Mouse (Mus musculus) myocyte (in vitro differentiated cells): ENCODE measurements around the gene Unkl.

ENCODE experiments used
- CEBPB ChIP-seq: IDR thresholded peaks from 2 replicates; pipeline ENCODE4 v1.6.1; 2011; ENCODE audit warnings: mild to moderate bottlenecking, moderate library complexity; ENCODE audit not compliant: poor library complexity, insufficient read depth, severe bottlenecking
- POLR2A ChIP-seq: IDR thresholded peaks from one replicate; pipeline ENCODE4 v1.6.1; 2011; ENCODE audit warnings: low read depth, mild to moderate bottlenecking, control low read depth, moderate library complexity; ENCODE audit not compliant: insufficient read length
- TCF3 ChIP-seq: IDR thresholded peaks from one replicate; pipeline ENCODE4 v1.6.1; 2011; ENCODE audit warnings: low read depth, control low read depth; ENCODE audit not compliant: insufficient read length
- USF1 ChIP-seq: IDR thresholded peaks from one replicate; pipeline ENCODE4 v1.6.1; 2011; ENCODE audit warnings: low read depth, mild to moderate bottlenecking, control low read depth, moderate library complexity

DNA sequence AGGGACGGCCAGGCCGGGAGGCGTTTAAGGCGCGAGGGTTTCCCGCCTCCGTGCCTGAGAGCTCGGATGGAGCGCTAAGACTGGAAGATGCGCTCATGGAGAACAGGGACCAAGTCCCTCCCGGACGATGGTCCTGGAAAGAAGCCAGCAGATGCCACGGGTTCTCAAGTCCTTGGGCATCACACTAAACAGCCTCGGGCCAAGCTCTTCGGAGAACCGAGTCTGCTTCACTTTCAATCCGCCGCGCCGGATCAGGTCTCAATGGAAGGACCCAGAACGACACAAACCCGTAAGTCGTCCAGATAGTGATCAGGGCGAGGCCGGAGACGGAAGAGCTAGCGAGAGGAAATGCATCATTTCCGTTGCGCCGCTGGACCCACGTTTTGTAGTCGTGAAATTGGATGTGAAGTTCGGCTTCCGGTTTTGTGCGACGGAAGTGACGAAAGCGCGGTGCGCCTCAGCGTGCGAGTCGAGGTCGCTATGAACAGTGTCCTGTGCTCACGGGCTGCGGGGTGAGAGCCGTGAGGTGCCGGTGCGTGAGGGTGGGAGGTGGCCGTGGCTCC lies 4.0 kb upstream of the Unkl start, which contains the start of gene BC003965:
- TF ChIP-seq TCF3 (no peak), POLR2A (peak; percentile 91), CEBPB (no peak), USF1 (no peak)
